Comparison of ENCODE assay signal across 8 mouse cellular contexts in genomic region chr8:71485142-71486135, GRCm38 (mm10). TPM values are rescaled to one million over a fixed set of nuclear protein-coding genes. Genes with fewer than 3 reads are reported as not detected.
DNase-seq lines count a peak whose midpoint lies in the region; ATAC-seq and TF ChIP-seq lines count a peak whose summit lies in the region.

Ano8 (minus strand) TSS chr8:71485963.

- no peak for TF ChIP-seq CTCF in liver, adult 2 months (IDR thresholded peaks at IDR 0.05; ENCODE audit: low read depth, low read length)

- H3K9me3 ChIP-seq in embryonic facial prominence, embryonic 14.5 days (ENCODE audit: control insufficient read depth, low read length): no peaks in the 10 kb centered on the region
- H3K9me3 ChIP-seq in heart, embryonic 11.5 days (replicated peaks; ENCODE audit: control insufficient read depth, low read length): no peaks in the 10 kb centered on the region
- H3K9me3 ChIP-seq in kidney, embryonic 15.5 days (replicated peaks): no peaks in the 10 kb centered on the region

- H3K4me1 ChIP-seq in embryonic facial prominence, embryonic 14.5 days (ENCODE audit: control insufficient read depth, insufficient read depth, low read length): peaks cover 16% of the 10 kb centered on the region
- H3K4me1 ChIP-seq in heart, embryonic 11.5 days (ENCODE audit: control insufficient read depth, insufficient read depth, low read length): peaks cover 10% of the 10 kb centered on the region
- peaks cover 62% of the 10 kb centered on the region for H3K4me1 ChIP-seq in kidney, embryonic 15.5 days
- peaks cover 6% of the 10 kb centered on the region for H3K4me1 ChIP-seq in liver, adult 2 months (ENCODE audit: control insufficient read depth, insufficient read depth, low read length)

- peak within 1 kb of the TSS; percentile 91 for H3K9ac ChIP-seq in embryonic facial prominence, embryonic 14.5 days (ENCODE audit: low read depth, low read length)
- peak within 1 kb of the TSS; percentile 82 for H3K9ac ChIP-seq in heart, embryonic 11.5 days (ENCODE audit: low read depth, low read length)
- peak within 1 kb of the TSS; percentile 82 for H3K9ac ChIP-seq in kidney, embryonic 15.5 days
- H3K9ac ChIP-seq in liver, adult 2 months (ENCODE audit: low read depth, low read length): peak within 1 kb of the TSS; percentile 83

- H3K4me3 ChIP-seq in embryonic facial prominence, embryonic 14.5 days (ENCODE audit: low read depth, low read length): peak within 1 kb of the TSS; percentile 80
- peak within 1 kb of the TSS; percentile 65 for H3K4me3 ChIP-seq in heart, embryonic 11.5 days (ENCODE audit: low read depth, low read length)
- peak within 1 kb of the TSS; percentile 85 for H3K4me3 ChIP-seq in kidney, embryonic 15.5 days (replicated peaks)
- H3K4me3 ChIP-seq in liver, adult 2 months (ENCODE audit: insufficient read depth, low read depth, low read length): peak within 1 kb of the TSS; percentile 62

- no peak for TF ChIP-seq POLR2A in liver, adult 2 months (IDR thresholded peaks at IDR 0.05; ENCODE audit: extremely low read depth, insufficient read depth, low read length)

- H3K79me2 ChIP-seq in liver, adult 2 months (ENCODE audit: control insufficient read depth, insufficient read depth, low read length): peaks cover 6% of the 10 kb centered on the region; the same call in 1 of the 2 replicates

- 18% methylated on average over 14 of the region's 58 CpGs for WGBS in embryonic facial prominence, embryonic 14.5 days
- 5% methylated on average over 50 of the region's 58 CpGs for WGBS in heart, embryonic 11.5 days (ENCODE audit: insufficient replicate concordance)
- WGBS in kidney, embryonic 15.5 days: 5% methylated on average over 55 of the region's 58 CpGs
- WGBS in liver, adult 2 months: 8% methylated on average over 58 of the region's 58 CpGs

- H3K27ac ChIP-seq in embryonic facial prominence, embryonic 14.5 days (replicated peaks; ENCODE audit: low read depth, low read length): peak within 1 kb of the TSS; percentile 69
- H3K27ac ChIP-seq in heart, embryonic 11.5 days (ENCODE audit: low read depth, low read length): peak within 1 kb of the TSS; percentile 43; the same call in 1 of the 2 replicates
- H3K27ac ChIP-seq in kidney, embryonic 15.5 days: peak within 1 kb of the TSS; percentile 86
- H3K27ac ChIP-seq in liver, adult 2 months (replicated peaks; ENCODE audit: insufficient read depth, low read depth, low read length): no peak within 1 kb of the TSS

- peak; percentile 93 for DNase-seq in A20 (ENCODE audit: low read depth, low spot score)
- DNase-seq in adrenal gland, postnatal 25 days: peak; percentile 86
- DNase-seq in embryonic facial prominence, embryonic 14.5 days (ENCODE audit: low spot score): peak; percentile 96
- peak; percentile 47 for DNase-seq in liver, adult 2 months (ENCODE audit: extremely low read depth, low read depth, low spot score)
- DNase-seq in spleen, postnatal 36 days (ENCODE audit: low spot score in 2 of 2): peak; percentile 86 to 87

- H3K36me3 ChIP-seq in embryonic facial prominence, embryonic 14.5 days (ENCODE audit: control insufficient read depth, insufficient read depth, low read length): peaks cover 28% of the 10 kb centered on the region; the same call in 1 of the 2 replicates
- H3K36me3 ChIP-seq in heart, embryonic 11.5 days (ENCODE audit: control insufficient read depth, insufficient read depth, low read length): peaks cover 4% of the 10 kb centered on the region; the same call in 1 of the 2 replicates
- H3K36me3 ChIP-seq in kidney, embryonic 15.5 days: peaks cover 30% of the 10 kb centered on the region
- no peaks in the 10 kb centered on the region for H3K36me3 ChIP-seq in liver, adult 2 months (ENCODE audit: control insufficient read depth, insufficient read depth, low read length)

- peak within 1 kb of the TSS; percentile 89 for H3K4me2 ChIP-seq in embryonic facial prominence, embryonic 14.5 days (ENCODE audit: low read depth, low read length)
- H3K4me2 ChIP-seq in heart, embryonic 11.5 days: peak within 1 kb of the TSS; percentile 84
- peak within 1 kb of the TSS; percentile 93 for H3K4me2 ChIP-seq in kidney, embryonic 15.5 days

- ATAC-seq in embryonic facial prominence, embryonic 14.5 days (ENCODE audit: low read depth): peak; percentile 85
- ATAC-seq in heart, embryonic 11.5 days (replicated peaks; ENCODE audit: insufficient number of reproducible peaks, low FRiP score, low TSS enrichment): peak; percentile 60
- ATAC-seq in kidney, embryonic 15.5 days (replicated peaks; ENCODE audit: low FRiP score): peak; percentile 50
- peak; percentile 45; the same call in 1 of the 2 replicates for ATAC-seq in monocyte, adult 5-6 weeks (replicated peaks; ENCODE audit: insufficient number of reproducible peaks, low FRiP score, low TSS enrichment, poor library complexity, severe bottlenecking)

- H3K27me3 ChIP-seq in embryonic facial prominence, embryonic 14.5 days (replicated peaks; ENCODE audit: control insufficient read depth, insufficient read depth, low read length): no peaks in the 10 kb centered on the region
- peaks cover 13% of the 10 kb centered on the region for H3K27me3 ChIP-seq in heart, embryonic 11.5 days (ENCODE audit: control insufficient read depth, insufficient read depth, low read length)
- H3K27me3 ChIP-seq in kidney, embryonic 15.5 days: no peaks in the 10 kb centered on the region
- H3K27me3 ChIP-seq in liver, adult 2 months (ENCODE audit: control insufficient read depth, insufficient read depth, low read length): no peaks in the 10 kb centered on the region

RNA-seq across cellular contexts. Expression of gene Ano8, which starts in this region (rescaled TPM):
- total RNA-seq in adrenal gland, postnatal 25 days (2021): 17.3 and 23.3 TPM in 2 replicates
- polyA plus RNA-seq in embryonic facial prominence, embryonic 14.5 days (2014; fragmentation: Nextera tagmentation; extraction: Ambion mirVana): 2.0 and 2.1 TPM in 2 replicates
- polyA plus RNA-seq in heart, embryonic 11.5 days (2014; fragmentation: Nextera tagmentation; extraction: Ambion mirVana): 0.90 and 1.4 TPM in 2 replicates
- polyA plus RNA-seq in kidney, embryonic 15.5 days (2015; fragmentation: Nextera tagmentation; extraction: Ambion mirVana): 1.4 and 2.0 TPM in 2 replicates
- 2.3 and 3.8 TPM in 2 replicates for total RNA-seq in liver, adult 2 months (2014; rRNA removed)
- polyA plus RNA-seq in liver, adult 2 months (2012; rRNA removed): 3.7 and 5.2 TPM in 2 replicates
- 4.7 to 11.0 TPM (median 8.5 TPM) in 3 replicates for total RNA-seq in monocyte, adult 5-6 weeks (2017)
